Mouse (Mus musculus) brown adipose tissue, adult 24 weeks (tissue): ENCODE data around the gene Ergic1. TPM values are rescaled to one million over a fixed set of nuclear protein-coding genes. Genes with fewer than 3 reads are reported as not detected.

Experiments
- H3K27ac ChIP-seq: fragments of 200-500 bp; replicated peaks from 2 replicates; pipeline ENCODE4 v1.5.1; 2012; ENCODE audit warnings: low read depth, mild to moderate bottlenecking, low read length
- H3K4me1 ChIP-seq: fragments of 200-500 bp; 2 replicates; pipeline ENCODE4 v1.6.1; 2012; ENCODE audit warnings: low read length, mixed read lengths; ENCODE audit not compliant: control insufficient read depth, insufficient read depth, insufficient read length
- H3K4me3 ChIP-seq: fragments of 200-500 bp; 2 replicates; pipeline ENCODE4 v1.5.1; 2012; ENCODE audit warnings: low read depth, mild to moderate bottlenecking, low read length, moderate library complexity; ENCODE audit not compliant: insufficient read depth
- polyA plus RNA-seq: library from polyadenylated mRNA; stranded (reverse); fragments of >200 nt; gene quantifications from 2 replicates; pipeline ENCODE4 v1.2.4, GENCODE M21; 2012; ENCODE audit not compliant: missing spikeins, insufficient read depth, insufficient read length

The Ergic1 gene
- polyA plus RNA-seq, 1 experiment: 124 TPM

DNA sequence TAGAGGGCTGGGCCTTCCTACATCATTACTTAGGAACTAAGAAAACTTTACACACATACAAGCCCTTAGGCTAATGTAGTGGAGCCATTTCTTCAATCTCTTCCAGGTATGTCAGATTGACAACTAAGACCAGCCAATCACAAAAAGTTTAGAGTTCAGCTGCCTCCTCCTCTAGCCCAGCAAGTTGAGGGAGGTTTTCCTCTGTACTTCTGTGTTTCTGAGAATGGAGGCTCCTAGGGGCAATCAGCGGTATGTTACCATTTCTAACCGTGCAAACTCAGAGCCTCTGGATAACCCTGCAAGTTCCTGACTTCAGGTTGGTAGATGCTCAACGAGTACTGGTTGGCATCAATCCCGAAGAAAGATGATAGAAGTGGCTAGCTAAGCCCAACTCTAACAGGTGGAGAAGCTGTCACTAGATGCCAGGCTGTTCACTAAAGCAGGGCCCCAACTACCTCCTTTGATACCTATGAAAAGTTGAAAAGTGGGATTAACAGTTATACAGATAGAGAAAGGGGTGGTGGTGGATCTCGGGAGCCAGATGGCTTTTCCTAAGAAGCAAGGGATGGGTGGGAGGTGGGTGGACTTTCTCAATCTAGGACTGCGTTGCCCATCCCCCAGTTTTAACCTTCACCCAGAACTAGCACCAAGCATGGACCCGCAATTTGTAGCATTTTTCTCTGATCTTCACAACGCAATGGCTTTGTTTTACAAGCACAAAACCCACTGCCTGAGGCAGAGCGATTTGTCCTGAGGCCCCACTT, 581 bp upstream of the Ergic1 start:
- Histone ChIP-seq H3K4me3 (peak overlapping the region; percentile 65), H3K4me1 (peaks cover 15% of the 10 kb centered on the region), H3K27ac (peak overlapping the region; percentile 90)

- H3K4me1 ChIP-seq: peaks cover 15% of the 10 kb centered on the region
- H3K27ac ChIP-seq: peak within 1 kb of the TSS; percentile 90
- H3K4me3 ChIP-seq: peak within 1 kb of the TSS; percentile 87
Measured at GRCm38 (mm10) chr17:26561651-26562181, 427 bp downstream of the Ergic1 start, which contains the start of gene Dusp1. Dusp1 (minus strand) TSS chr17:26562128.

DNA sequence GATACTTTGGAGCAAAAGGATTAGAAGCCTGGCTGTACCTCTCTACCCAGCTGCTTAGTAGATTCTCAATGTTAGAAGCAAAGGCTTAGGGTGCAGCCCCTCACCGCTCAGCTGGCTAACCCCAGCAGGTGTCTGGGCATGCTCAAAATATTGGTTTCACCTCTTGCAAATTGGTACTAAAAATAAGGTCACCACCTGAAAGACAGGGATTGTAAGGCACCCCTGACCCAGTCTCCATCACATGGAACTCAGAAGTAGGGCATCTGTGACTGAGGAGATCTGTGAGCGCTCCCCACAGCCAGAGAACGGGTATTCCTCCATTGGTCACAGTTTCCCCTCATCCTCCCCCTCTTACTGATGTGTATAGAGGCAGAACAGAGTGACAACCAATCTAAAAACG, 1.0 kb downstream of the Ergic1 start:
- H3K4me3 ChIP-seq: peak overlapping the region; percentile 87
- peaks cover 15% of the 10 kb centered on the region for H3K4me1 ChIP-seq
- peak overlapping the region; percentile 71 for H3K27ac ChIP-seq

DNA sequence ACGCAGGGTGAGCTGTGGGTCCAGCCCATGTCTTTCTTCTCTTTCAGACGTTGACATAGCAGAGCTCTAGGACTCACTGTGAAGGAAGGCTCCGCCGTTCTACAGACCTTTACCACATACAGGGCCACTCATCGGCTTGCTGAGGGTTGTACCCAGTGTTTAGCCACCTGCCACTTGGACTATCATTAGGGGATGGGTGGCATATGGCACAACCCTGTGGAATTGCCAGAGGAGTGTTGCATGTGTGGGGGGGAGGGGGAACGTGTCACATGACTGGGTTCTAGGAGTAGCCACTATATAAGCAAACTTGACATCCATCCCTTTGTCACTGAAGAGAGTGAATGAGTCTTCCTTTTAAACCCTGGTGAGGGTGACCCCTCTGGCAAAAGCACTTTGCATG, 2.2 kb downstream of the Ergic1 start:
- H3K4me1 ChIP-seq: peaks cover 20% of the 10 kb centered on the region
- H3K27ac ChIP-seq: no peak overlapping the region
- no peak overlapping the region for H3K4me3 ChIP-seq

GRCm38 (mm10) chr17:26564439-26564838, 3.1 kb downstream of the Ergic1 start:
- no peak overlapping the region for H3K4me3 ChIP-seq
- peaks cover 20% of the 10 kb centered on the region for H3K4me1 ChIP-seq
- H3K27ac ChIP-seq: no peak overlapping the region

DNA sequence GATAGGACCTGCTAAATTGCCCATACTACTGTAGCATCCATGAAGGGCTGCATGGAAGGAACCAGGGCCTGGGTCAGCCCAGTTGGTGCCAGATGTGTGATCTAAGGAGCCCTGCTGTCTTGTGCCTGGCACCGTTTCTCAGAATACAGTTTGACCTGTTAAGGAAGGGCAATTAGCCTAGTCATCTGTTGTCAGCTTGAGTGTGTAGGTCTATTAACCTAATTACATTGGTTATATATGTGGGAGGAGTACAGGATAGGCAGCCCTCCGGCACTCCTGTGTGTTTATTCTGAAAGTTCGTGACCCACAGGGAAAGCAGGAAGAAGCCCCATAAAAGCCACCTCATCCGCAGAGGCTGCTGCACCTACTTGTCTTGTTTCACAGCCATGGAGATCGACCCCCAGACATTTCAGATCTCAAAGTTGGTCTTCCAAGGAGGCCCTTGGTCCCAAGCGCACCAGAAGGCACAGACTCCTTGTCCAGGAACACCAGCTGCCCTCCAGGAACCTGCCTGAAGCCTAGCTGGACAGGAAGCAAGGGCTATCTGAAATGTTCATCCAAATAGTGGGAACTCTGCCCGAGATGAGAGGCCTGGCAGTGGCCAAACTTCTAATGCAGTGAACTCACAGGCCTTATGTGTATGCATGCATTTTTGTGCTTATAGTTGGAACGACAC, 6.0 kb downstream of the Ergic1 start:
- no peak overlapping the region for H3K4me3 ChIP-seq
- H3K27ac ChIP-seq: peak overlapping the region; percentile 74
- peaks cover 33% of the 10 kb centered on the region for H3K4me1 ChIP-seq

DNA sequence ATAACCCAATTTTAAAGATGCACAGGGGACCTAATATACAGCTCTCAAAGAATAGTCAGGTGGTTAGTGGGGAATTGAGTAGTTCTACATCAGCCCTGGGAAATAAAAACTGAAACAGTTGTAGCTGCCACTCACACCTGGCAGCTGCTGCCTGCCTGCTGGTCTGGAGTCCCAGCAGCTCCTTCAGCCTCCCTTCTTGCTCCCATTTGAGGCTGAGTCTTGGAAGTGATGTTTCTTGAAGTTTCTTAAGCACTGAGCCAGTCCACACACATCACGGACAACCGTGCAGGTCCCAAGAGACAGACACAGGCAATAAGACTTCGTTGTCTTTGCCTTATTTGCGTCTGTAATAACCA, 6.5 kb downstream of the Ergic1 start:
- peak overlapping the region; percentile 28 for H3K27ac ChIP-seq
- peaks cover 30% of the 10 kb centered on the region for H3K4me1 ChIP-seq
- no peak overlapping the region for H3K4me3 ChIP-seq

- Histone ChIP-seq H3K27ac (peak overlapping the region; percentile 95), H3K4me3 (no peak overlapping the region), H3K4me1 (peaks cover 36% of the 10 kb centered on the region)
Measured at GRCm38 (mm10) chr17:26569594-26570350, 8.5 kb downstream of the Ergic1 start.

DNA sequence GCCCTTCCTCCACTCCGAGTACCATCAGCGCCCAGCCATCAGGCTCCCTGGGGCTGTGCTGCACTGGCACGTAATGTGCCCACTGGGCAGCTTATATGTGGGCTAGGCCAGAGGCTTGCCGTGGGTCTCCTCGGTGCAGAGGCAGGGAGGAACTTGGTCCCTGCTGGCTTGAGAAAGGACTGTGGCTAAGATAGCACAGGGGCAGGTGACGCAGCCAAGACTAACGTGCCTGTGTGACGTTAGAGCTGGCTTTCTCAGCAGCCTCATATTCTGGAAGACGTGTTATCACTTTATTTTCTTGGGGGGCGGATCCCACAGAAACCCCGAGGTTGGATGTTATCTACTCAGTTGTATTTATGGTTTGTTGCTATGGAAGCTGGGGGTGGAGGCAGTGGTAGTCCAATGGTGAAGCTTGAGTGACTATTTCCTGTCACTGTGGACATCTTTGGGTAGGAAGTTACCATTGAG, 9.4 kb downstream of the Ergic1 start:
- H3K4me3 ChIP-seq: no peak overlapping the region
- H3K27ac ChIP-seq: peak overlapping the region; percentile 95
- H3K4me1 ChIP-seq: peaks cover 41% of the 10 kb centered on the region

GRCm38 (mm10) chr17:26571377-26571776, 10.1 kb downstream of the Ergic1 start:
- Histone ChIP-seq H3K27ac (peak overlapping the region; percentile 97), H3K4me3 (no peak overlapping the region), H3K4me1 (peaks cover 48% of the 10 kb centered on the region)

- peaks cover 55% of the 10 kb centered on the region for H3K4me1 ChIP-seq
- H3K27ac ChIP-seq: peak overlapping the region; percentile 97
- H3K4me3 ChIP-seq: no peak overlapping the region
Measured at GRCm38 (mm10) chr17:26572265-26572664, 11.0 kb downstream of the Ergic1 start.

DNA sequence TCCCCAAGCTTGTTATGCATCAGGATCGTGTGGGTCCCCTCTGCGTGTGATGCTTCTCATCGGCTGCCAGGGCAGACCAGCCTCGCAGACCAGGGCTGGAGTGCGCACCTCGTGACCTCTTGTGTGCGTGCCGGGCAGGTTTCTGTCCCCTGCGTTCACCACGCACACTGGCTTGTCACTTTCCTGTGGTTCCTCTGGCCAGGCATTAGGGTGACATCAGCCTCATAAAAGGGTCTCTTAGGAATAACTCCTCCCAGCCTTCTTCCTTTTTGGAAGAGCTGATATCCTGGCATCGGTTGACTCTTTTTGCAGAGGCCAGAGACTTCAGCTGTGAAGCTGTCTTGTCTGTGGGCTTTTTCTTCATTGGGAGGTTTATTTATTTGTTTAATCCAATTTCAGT, 12.8 kb downstream of the Ergic1 start:
- peak overlapping the region; percentile 86 for H3K27ac ChIP-seq
- H3K4me3 ChIP-seq: peak overlapping the region; percentile 5; the same call in 1 of the 2 replicates
- peaks cover 62% of the 10 kb centered on the region for H3K4me1 ChIP-seq

DNA sequence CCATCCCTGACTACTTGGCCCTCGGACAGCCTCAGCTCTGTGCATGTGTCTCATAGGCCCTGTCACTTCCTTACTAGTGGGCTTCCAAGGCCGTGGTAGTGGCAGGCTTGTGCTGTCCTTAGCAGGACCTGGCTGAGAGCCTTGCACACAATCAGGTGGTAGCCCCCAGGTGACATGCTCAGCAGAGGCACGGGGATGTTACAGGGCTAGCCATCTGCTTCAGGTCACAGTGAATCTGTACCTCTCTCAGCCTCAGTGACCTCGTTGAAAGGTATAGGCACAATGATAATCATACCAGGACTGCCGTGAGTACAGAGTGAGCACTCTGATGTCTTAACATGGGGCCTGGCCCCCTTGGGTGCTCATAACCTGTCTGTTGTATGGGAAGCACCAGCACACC, 13.4 kb downstream of the Ergic1 start:
- H3K4me3 ChIP-seq: no peak overlapping the region
- H3K4me1 ChIP-seq: peaks cover 68% of the 10 kb centered on the region
- peak overlapping the region; percentile 86 for H3K27ac ChIP-seq

DNA sequence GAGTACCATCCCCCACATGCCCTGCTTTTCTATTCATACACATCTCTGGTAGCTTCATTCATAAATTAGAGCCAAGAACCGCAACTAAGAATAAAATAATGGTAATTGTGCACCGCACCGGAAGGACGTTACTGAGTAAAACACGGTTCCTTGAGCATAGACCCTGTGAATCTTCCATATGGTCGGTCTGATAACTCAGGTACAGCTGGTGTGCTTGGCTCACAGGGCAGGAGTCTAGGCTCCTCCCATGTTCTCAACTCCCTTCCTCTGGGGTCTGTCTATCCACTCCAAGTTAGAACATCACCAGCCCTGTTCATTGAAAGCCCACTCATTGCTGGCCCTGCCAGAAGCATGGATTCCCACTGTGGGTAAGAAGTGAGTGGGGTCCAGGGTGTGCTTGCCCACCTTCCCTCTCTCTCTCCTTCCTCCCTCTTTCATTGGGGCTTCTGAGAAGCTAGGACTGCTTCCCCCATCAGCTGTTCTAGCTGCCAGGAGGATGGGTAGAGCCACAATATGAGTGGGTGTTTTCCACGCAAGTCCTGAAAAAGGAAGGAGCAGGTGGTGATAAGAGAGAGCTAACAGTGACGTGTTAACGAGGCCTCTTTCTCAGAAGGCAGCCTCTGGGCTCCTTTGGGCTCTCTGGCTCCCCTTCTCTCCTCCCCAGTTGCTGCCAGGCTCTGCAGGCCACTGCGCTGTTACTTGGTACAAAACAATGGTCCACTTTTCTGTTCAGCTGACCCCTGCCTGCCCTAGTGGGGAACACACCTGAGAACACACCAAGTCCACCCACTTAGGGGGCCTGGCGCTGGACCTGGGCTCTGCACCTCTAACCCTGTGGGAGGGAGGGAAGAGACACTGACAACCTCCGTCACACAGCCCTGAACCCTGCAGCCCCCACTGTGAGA, 14.7 kb downstream of the Ergic1 start:
- Histone ChIP-seq H3K27ac (peak overlapping the region; percentile 95), H3K4me3 (no peak overlapping the region), H3K4me1 (peaks cover 61% of the 10 kb centered on the region)
